Mouse (Mus musculus): ENCODE measurements around the gene Slk.
"Not testable (repeated sequence)": the region's sequence is repeated elsewhere in the genome, so short reads cannot be mapped to it uniquely, and the experiment has no call there.

The Slk gene

DNA sequence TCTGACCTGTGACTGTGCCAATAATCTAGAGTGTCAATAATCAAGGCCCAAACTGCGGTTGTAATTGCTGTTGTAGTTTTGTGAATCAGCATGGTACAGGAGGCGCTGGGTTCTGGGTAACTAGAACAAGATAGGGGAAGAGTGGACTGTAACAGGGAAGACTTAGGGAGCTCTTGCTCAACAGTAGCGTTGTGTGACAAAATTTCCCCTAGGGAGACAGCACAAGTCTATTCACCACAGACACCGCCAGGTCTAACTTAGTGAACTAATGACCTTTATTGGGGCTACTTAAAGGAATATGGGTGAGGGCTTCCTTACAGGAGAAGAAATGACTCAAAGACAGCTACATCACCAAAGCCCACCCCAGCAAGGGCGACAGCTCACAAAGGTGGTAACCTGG is 9.4 kb upstream of the Slk start:
- no peak for DNase-seq (ENCODE audit: low spot score in 2 of 2)

DNA sequence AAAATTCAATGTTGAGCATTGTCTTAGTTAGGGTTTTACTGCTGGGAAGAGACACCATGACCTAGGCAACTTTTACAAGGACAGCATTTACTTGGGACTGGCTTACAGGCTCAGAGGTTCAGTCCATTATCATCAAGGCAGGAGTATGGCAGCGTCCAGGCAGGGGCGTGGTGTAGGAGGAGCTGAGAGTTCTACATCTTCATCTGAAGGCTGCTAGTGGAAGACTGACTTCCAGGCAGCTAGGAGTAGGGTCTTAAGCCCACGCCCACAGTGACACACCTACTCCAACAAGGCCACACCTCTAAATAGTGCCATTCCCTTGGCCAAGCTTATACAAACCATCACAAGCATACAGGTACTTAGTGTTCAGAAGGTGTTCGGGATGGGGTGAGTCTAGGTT is 7.5 kb upstream of the Slk start:
- not testable (repeated sequence) for DNase-seq (ENCODE audit: low spot score in 2 of 2)

DNA sequence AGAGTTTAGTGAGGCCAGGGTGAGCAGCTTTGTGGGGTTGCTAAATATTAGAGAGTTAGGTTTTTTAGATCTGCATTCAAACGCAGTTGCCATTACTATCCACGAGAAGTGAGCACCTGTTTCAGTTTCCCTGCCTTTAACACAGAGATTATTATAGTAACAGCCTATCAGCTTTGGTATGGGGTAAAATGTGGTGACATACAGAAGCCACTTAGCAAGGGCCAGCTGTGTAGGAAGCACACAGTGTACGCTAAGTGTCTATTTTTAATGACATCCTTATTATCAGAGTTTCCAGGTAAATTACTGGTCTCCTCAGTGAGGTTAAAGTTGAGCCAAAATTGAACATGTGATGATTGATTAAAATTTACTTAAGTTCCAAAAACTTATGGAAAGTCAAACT is 5.8 kb upstream of the Slk start:
- no peak for DNase-seq (ENCODE audit: low spot score in 2 of 2)

DNA sequence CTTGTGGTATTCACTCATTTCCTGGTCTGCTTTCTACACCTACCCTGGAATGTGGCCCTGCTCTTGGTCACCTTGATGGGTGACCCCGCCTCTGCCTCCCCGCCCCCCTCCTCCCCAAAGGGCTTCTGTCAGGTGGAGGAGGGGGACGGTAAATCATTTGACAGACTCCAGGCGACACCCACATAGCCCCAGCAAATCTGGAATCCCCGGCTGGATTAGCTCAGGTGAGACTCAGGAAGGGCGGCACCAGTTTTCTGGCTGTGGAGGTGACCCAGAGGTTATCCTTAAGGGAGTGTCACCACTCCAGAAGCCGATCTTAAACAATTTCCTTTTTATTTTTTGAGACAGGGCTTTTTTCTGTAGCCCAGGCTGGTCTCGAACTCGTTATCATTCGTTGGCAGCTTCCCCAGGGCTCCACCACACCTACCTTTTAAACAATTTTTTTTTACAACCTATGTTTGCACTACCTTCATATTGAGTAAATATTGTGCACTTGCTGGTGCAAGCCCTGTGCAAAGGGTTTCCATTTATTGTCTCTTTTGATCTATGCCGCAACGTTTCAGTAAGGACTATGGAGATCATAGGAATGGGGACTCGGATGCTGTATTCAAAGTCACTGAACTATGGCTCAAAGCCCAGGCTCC is 775 bp upstream of the Slk start:
- DNase-seq (ENCODE audit: low spot score in 2 of 2): no peak

DNA sequence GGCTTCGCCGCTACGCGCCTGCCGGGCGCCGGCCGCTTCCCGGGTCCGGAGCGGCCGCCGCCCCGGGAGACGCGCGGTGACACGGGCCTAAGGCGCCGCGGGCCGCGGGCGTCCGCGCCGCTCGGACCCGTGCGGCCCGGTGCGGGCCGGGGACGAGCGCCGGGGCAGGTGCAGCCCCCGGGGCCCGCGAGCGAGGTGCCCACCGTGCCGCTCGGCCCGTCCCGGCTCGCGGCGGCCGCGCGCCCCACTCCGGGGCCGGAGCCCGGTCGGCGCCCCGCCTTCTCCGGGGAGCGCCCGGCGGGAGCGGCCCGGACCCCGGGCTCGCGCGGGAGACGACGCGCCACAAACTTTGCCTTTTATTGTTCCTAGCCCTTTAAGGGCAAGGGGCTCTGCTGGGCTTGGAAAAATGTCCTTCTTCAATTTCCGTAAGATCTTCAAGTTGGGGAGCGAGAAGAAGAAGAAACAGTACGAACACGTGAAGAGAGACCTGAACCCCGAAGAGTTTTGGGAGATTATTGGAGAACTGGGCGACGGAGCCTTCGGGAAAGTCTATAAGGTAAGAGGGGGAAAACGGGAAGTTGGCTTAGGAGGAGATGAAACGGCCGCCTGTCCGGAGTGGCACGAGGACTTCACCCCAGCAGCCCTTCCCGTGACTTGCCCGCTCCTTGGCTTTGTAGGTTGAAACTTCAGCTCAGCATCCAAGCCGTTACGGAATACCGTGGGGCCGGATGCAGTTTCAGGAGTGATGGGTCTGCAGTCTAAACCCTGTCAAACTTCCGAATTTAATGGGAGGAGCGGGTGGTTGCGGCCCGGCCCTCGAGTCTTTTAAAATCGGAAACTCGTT is 532 bp downstream of the Slk start:
- peak; percentile 11 to 17 for DNase-seq (ENCODE audit: low spot score in 2 of 2)

DNA sequence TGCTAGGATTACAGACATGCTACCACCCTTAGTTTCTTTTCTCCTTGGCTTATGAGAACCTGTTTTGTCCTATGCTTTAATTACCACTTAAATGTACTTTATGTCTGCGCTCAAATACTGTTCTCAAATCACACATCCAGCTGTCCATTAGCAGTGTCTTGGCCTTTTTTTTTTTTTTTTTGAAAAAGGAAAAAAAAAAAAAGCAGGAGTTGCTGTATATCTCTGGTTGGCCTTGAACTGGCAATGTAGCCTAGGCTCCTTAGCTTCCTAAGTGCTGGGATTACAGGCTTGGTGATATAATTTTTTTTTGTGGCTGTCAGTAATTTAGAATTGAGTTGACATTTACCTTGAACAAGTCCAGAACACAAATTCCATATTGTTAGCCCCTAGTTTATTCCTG is 6.3 kb downstream of the Slk start:
- DNase-seq (ENCODE audit: low spot score in 2 of 2): no peak

DNA sequence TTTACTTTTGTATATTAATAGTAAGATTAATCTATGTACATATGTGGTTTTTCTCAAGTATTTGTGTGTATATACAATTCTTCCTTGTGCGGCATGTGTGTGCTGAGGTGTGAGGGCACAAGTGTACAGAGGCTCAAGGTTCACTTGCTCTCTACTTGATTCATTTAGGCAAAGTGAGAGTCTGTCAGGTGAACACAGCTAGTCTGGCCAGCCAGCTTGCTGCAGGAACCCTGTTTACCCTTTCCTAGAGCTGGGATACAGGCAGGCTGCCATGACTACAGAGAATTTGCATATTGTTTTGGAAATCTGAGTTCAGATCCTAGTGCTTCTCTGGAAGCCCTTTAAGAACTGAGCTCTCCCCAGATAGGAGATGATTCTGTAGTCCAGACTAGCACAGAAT is 7.5 kb downstream of the Slk start:
- no peak for DNase-seq (ENCODE audit: low spot score in 2 of 2)

DNA sequence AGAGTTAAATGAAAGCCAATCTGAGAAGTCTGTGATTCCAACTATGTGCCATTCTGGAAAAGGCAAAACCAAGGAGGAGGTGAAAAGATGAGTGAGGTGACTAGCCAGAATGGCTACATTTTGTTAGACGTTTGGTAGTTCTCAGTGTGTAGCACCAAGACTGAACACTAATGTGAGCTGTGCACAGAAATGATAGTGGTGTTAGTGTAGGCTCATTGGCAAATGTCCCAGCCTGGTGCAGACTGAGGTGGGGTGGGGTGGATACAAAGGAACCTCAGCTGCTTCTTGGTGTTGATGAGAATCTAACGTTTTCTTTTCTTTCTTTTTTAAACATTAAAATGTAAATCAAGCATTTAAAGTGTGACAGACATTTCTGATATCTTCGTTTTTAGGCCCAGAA is 29.0 kb downstream of the Slk start:
- no peak for DNase-seq (ENCODE audit: low spot score in 2 of 2)

DNA sequence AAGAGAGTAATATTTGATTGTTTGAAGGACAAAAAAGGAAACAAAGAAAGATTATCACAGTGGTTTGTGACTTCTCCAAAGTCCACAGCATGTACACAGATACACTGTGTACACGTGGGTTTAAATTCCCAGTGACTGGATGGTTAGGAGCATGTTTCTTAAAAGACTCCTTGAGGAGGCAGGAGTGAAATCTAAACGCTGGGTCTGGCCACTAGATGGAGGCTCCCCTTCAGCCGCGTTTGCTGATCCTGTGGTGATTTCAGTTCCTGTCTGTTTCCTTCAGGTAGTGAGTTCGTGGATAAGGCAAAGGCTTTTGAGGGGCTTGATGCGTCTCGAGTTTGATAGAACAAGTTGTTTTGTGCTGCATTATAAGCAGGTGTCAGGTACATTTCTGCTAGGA is 34.0 kb downstream of the Slk start:
- DNase-seq (ENCODE audit: low spot score in 2 of 2): no peak

DNA sequence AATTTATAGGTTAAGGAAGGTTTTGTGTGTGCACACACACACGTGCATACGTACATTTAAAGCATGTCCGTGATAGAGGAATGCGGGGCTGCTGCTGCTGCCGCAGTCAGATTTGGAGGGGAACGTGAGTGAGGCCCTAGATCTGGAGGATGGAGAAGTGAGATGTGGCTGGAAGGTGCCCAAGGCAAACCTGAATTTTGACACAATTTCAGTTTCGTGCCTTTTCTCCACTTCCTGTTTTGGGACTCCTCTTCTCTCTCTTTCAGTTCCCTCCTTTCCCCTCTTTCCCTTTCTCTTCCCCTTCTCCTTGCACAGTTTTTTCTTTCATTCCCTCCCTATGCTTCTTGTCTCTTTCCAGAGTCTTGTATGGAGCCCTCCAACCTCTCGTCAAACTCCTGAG is 42.0 kb downstream of the Slk start:
- DNase-seq (ENCODE audit: low spot score in 2 of 2): no peak

DNA sequence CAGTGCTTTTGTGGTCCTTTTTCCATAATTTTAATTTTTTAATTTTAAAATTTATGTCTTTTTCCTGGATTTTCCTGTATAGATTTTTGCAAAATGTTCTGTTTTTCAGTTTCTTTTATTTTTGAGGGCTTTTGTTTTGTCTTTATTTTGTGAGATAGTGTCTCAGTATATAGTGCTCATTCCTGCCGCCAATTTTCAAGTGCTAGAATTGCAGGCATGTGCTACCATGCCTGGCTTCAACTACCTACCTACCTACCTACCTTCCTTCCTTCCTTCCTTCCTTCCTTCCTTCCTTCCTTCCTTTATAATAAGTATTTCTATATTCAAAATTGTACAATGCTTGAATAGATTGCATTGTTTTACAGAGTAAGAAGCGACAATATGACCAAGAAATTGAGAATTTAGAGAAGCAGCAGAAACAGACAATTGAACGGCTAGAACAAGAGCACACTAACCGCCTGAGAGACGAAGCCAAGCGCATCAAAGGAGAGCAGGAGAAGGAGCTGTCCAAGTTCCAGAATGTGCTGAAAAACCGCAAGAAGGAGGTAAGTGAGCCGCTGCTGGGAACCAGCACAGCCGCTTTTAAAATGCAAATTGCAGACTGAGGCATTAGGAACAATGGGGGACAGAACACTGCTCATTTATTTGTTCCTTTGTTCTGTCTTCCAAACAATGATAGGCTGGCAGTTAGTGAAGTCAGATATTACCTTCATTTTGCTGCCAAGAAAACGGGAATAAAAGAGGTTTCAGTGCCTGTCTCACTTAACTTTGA is 45.6 kb downstream of the Slk start:
- no peak for DNase-seq (ENCODE audit: low spot score in 2 of 2)

DNA sequence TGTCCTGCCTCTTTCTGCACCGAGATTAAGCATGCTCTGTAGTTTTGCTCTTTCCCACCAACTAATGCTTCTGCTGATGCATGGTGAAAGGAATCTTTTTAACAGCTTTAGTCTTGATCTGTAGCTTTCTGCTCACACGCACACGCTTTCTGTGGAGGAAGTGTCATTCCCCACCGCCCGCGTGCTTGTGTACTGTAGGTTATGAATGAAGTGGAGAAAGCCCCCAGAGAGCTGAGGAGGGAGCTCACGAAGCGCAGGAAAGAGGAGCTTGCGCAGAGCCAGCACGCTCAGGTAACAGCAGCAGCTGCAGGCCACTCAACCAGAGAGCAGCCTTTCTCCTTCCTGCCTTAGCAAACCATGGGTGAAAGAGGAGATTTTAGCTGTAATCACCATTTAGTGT is 48.0 kb downstream of the Slk start:
- peak; percentile 32 to 40 for DNase-seq (ENCODE audit: low spot score in 2 of 2)

DNA sequence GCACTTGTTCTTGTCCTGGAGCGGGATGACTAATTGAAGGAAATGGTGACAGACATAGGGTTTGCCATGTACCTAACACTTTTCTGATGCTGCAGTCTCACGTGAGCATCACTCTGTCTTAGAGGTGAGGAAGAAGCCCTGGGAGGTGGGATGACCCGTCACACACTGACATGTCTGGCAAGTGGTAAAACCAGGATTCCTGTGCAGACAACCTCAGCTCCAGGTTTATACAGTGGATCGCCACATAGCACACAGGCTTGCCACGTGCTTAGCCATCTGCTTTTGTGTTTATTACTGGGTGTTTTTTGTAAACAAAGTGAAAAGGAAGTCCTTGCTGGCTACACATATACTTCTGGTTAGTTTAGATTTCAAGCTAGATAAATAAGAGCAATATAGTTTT is 49.6 kb downstream of the Slk start:
- no peak for DNase-seq (ENCODE audit: low spot score in 2 of 2)

DNA sequence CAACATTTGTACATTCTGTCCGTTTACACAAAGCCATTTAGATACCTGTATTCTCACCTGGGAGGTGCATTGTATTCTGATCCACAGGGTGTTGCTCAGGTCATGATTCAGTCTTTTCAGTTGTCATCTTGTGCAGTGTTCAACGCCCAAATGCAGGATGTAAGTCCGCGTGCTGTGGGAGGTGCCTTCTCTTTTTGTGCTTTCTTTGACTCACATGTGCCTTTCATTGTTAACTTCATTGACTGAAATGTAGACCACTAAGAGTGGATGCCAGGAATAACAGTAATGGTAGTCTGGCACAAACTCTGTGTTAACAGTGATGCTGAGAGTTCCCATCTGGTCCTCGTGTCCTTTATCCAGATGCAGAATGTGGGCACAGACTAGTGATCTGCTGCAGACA is 50.9 kb downstream of the Slk start:
- no peak for DNase-seq (ENCODE audit: low spot score in 2 of 2)

DNA sequence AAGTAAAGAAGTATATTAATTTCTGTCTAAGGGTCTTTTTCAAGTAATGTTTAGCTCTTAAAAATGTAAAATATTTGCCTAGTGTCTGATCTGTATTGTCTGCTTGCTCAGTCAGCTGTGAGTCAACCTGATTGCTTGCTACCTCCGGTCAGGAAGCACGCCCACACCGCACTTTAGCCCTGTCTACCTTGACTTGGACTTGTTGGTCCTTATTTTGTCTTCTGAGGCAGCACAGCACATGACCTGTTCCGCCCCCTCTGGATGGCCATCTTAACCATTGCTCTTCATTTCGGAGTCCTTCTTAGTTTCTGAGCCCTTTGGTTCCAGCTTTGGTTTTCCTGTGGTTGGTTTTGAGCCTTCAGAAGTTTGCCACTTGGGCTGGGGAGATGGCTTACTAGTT is 52.3 kb downstream of the Slk start:
- no peak for DNase-seq (ENCODE audit: low spot score in 2 of 2)

DNA sequence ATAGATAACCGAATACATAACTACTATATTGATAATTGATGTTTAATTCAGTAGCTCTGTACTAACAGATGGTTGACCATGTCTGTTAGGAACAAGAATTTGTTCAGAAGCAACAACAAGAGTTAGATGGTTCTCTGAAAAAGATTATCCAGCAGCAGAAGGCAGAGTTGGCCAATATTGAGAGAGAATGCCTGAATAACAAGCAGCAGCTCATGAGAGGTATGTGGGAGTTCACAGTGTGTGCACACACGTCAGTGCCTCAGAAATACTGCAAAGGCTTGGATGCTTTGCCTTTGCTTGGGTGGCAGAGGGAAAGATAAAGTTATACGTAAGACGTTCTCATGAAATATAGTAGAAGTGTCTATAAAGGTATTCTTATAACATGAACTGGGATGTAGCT is 55.9 kb downstream of the Slk start:
- DNase-seq (ENCODE audit: low spot score in 2 of 2): no peak

DNA sequence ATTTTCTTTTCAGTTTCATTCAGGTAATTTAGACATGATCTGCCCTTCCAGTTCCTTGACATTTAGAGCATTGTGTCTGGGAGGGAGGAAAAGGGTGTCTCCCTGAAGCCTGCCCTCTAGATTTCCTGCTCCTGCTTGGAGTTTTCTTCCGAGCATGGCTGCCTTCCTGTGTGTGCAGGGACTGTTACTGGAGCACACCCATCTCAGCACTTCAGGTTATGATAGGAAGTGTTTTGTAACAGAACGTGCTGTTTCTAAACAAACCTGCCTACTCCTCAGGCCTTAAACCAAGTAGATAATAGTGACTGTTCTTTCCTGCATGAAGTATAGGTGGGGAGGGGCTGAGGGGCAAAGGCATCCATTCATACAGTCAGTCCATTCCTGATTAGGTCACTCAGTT is 64.4 kb downstream of the Slk start:
- DNase-seq (ENCODE audit: low spot score in 2 of 2): no peak

DNA sequence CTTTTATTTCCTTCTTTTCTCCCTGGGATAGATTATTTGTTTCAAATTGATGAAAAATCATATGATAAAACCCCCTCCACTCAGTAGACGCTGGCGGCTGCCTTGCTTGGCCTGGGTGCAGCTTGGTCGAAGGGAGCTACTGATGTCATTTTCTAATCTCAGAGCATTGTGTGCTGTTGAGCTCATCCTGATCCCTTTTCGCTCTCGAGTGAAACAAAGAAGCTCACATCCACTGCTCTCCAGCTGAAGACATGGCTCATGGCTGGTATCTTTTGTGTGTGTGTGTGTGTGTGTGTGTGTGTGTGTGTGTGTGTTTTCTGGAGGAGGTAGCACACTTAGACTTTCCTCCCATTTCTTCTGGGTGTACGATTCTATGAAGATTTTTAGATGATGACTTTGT is 66.1 kb downstream of the Slk start:
- DNase-seq (ENCODE audit: low spot score in 2 of 2): no peak

DNA sequence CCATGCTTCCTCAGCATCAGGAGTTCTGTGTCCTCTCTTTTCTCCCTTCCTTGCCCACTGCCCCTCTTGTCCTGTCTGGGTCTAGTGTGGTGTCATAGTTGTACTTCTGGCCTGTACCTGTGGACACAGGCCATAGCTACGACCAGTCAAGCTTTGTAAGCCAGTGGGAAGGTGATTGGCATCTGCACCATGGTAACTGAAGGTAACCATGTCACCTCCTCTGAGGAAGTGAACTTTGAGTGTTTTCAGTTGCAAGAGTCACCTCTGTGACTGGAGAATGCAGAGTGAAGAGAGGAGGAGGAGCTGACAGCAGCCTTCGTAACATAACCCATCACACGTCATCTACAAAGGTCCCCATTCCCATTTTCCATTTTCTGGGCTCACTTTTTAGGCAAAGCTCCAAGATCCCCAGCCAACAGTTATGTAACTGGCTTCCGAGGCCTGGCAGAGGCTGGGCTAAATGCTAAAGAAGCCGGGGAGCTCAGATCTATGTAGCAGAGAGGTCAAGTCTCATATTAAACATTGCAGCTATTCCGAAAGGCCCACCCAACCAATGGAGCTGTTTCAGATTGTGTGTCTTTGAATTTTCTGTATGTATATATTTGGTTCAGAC is 67.1 kb downstream of the Slk start:
- no peak for DNase-seq (ENCODE audit: low spot score in 2 of 2)

DNA sequence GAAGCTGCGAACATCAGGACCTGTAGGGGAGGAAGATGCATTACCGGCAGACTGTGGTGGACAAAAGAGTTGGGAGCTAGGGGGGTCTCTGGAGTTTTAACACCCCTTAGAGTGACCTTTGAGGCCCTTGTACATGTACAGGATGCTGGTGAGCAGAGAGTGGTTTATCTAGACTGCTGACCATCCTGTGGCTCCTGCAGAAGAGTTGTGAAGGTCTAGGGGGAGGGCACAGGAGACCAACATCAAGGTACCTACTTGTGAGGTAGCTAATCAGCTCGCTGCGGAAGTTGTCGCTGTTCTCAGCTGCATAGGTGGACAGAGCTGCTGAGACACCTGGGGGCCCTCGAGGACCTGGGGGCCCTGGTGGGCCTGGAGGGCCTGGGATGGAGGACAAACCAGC is 69.6 kb downstream of the Slk start:
- no peak for DNase-seq (ENCODE audit: low spot score in 2 of 2)

DNA sequence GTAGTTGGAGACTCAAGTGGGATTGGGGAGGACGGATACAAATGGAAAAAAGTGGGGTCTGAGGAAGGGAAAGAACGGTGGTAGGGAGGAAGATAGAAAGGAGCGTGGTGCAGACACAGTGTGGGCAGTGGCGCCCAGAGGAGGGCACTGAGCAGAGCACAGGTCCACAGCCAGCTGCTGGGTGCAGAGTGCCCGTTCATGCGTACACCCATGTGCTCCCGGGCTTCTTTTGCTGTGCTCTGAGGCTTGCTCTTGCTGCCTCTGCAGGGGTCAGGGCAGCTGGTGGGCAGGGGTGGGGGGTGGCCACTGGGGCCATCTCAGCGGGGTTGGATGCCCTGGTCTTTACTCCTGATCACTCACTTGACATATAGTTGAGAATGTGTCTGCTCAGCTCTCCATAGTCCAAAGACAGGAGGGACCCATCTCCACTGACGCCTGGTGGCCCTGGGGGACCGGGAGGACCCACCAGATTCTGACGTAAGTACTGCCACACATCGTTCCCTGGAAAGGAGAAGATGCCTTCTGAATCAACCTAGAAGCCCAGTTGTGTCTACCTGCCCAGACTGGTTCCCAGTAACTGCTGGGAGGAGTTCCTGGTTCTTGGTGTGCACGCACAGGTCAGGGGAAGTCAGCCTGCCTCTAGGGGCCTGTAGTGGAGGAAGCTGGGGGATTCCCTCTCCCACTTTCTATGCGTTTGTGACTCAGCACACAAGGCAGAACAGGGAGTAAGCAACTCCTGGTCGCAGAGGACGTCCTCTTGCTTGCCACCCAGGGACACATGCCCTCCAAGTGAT is 71.1 kb downstream of the Slk start:
- no peak for DNase-seq (ENCODE audit: low spot score in 2 of 2)

DNA sequence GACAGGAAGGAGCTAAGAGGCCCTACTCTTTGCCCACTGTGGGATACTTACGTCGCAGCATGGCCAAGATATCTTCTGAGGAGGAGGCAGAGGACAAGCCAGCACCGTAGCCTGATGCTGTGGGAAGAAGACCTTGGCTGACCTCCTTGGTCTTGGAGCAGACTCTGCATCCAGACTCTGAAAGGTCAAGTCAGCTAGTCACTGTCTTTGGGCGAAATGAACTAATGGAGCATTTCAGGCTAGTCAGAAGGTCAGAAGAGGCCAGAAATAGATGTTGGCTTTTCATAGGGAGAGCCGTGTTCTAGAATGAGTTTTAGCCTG is 71.6 kb downstream of the Slk start:
- no peak for DNase-seq (ENCODE audit: low spot score in 2 of 2)

All from frontal cortex, postnatal 36 days (tissue).